Mouse (Mus musculus) gastrocnemius, postnatal 10 days (tissue): ENCODE results near the gene Gm10320. TPM values are rescaled to one million over a fixed set of nuclear protein-coding genes. Genes with fewer than 3 reads are reported as not detected.

Experiments used
- DNase-seq: peaks from one replicate; pipeline ENCODE4 v3.0.0; 2021; ENCODE audit warnings: mixed read lengths
- total RNA-seq, 2 experiments: library from RNA; stranded (reverse); gene quantifications; 2 replicates each; pipeline ENCODE4 v1.2.3; 2021

The Gm10320 gene
- total RNA-seq, 2 experiments from 2014 or later, result not detected

- no peak for DNase-seq
Observed at GRCm38 (mm10) chr13:98502813-98503341, 11.1 kb upstream of the Gm10320 start.

GRCm38 (mm10) chr13:98502236-98502812, 10.5 kb upstream of the Gm10320 start:
- DNase-seq, result no peak

- no peak for DNase-seq
Observed at GRCm38 (mm10) chr13:98501321-98501720, 9.5 kb upstream of the Gm10320 start.

- no peak for DNase-seq
Observed at GRCm38 (mm10) chr13:98500471-98501125, 8.8 kb upstream of the Gm10320 start.

DNA sequence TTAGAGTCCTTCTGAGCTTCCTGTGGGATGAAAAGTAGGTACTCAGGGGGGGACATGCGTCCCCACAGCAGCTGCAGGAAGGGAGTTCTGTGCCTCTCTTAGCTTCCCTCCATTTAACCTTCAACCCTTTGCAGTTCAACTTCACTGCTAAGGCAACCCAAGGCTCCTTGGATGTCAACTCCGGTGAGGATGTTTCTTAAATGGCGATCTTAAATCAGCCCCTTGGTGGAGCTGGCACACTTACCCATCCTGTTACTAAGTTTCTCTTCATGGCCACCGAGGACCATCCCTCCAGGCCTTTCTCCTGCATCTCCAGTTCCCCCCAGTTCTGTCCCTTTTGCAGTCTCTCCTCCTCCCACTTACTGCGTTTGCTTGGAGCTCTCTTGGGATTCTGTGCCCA, 6.8 kb upstream of the Gm10320 start:
- DNase-seq, result no peak

GRCm38 (mm10) chr13:98498080-98498479, 6.3 kb upstream of the Gm10320 start:
- DNase-seq, result no peak

DNA sequence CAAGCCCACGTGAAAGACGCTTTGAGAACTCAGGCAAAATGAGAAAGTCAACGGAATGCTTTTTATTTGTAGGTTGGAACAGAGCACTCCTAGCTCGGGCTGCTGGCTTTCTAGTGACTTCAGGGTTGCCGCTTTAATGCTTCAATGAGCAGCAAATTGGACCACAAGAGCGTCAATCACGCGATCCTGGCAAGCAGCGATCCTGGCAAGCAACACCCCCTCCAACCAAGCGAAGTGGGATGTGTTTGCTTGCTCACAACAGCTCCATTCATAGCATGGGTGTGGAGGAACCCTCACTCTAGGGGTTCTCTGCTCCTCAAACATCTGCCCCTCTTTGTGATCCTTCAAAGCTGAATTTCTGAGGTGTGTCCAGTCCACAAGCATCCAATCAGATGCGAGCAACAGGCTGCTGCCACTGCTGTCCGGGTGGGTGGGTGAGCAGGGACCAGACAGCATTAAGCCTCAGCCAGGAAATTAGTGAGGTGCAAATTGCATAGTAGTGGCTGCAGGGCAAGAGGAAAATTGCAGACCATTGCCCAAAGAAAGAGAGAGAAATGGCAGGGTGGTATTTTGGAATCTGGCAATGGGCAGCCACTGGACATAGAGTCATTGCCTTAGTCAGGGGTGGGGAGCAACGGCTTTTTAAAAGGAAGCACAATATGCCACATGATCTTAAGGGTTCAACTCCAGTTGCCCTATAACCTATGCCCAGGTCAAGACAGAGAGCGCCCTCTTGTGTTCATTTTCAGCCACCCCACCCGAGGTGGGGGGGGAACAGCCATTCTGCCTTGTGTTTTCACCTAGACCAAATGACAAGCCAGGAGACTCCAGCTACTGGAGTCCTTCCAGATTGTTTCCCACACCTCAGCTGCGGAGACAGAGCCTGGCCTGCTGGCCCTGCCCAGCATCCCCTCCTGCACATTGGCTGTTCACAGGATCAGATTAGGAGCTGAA, 5.4 kb upstream of the Gm10320 start:
- no peak for DNase-seq

- no peak for DNase-seq
Observed at GRCm38 (mm10) chr13:98494492-98495064, 2.8 kb upstream of the Gm10320 start.

DNA sequence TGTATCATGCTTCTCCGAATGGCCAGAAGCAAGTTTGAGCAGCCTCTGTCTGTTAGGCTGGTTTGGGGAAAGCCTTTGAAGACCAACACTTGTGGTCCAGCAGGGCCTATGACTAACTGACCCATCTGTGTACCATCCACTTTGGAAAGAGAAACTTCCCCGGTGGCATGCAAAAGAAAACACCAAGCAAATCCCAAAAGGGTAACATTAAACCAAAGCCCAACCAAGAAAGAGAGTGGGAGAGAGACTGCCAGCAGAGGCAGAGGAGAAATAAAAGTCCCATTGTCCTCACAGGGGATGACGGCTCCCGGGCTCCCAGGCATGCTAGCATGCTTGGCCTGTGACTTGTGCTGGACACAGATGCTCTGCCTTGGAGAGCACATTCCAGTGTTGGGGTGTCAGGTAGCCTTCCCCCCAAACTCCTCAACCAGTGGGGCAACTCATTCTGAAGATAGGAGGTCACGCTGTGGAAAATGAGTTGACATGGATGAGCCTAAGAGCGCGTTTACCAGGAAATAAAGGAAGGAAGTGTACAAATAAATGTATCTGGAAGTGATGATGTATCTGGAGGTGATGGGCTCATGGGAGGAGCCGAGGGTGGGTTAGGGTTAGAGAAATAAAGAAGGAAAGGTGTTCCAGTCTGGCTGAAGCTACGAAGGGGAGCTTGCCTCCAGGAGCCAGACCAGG, 911 bp upstream of the Gm10320 start:
- no peak for DNase-seq

DNA sequence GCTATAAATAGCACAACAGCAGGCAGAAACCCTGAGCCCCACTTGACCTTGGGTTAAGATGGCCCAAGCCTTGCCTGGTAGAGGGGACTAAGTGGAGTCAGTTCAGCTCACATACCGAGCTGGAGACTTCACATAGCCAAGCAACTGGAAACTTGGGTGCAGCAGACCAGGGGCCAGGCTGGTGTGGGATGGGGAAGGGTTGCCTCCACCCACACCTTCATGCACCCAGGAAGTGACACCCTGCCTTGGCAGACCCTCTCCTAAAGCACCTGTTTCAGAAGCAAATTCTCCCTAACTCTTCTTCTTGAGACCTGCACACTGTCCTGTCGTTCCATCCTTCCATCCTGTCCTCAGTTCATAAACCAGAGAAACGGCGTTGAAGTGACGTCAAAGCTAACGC, 5.1 kb downstream of the Gm10320 start:
- DNase-seq, result no peak

GRCm38 (mm10) chr13:98486161-98486560, 5.6 kb downstream of the Gm10320 start:
- no peak for DNase-seq

GRCm38 (mm10) chr13:98485440-98485839, 6.4 kb downstream of the Gm10320 start:
- DNase-seq, result no peak

- no peak for DNase-seq
Observed at GRCm38 (mm10) chr13:98477991-98478390, 13.8 kb downstream of the Gm10320 start.

GRCm38 (mm10) chr13:98476839-98477495, 14.8 kb downstream of the Gm10320 start:
- DNase-seq, result no peak

DNA sequence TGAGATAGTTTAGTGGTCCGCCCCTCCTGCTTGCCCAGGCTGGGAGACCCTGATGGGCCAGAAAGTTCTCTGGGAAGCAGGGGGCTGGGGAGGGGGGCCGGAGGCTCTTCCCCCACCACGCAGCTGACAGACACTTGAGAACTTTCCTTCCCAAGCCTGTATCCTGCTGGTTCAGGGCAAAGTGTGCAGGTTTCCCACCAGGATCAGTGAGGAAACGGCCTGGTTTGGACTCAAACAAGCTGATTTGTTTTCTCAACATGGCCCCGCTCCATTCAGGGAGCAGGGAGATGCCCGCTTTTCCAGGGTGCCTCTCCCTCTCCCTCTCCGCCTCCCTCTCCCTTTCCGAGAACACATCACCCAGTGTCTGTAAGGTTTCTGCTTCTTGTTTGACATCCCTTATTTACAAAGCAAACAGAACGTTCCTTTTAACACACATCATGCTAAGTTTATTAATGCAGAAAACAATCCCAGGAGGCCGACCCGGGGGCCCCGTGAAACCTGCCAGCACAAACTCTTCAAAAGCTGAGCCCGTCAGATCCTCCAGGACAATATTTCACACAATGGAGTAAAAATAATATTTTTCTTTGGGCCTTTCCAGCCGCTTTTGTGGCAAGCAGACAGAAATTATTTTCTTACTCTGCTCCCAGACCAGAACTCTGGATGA, 15.5 kb downstream of the Gm10320 start:
- no peak for DNase-seq

GRCm38 (mm10) chr13:98475681-98476080, 16.1 kb downstream of the Gm10320 start:
- no peak for DNase-seq

- DNase-seq, result no peak
Observed at GRCm38 (mm10) chr13:98473034-98473433, 18.8 kb downstream of the Gm10320 start.

- no peak for DNase-seq
Observed at GRCm38 (mm10) chr13:98471756-98472155, 20.0 kb downstream of the Gm10320 start.

GRCm38 (mm10) chr13:98470321-98470720, 21.5 kb downstream of the Gm10320 start:
- DNase-seq, result no peak

DNA sequence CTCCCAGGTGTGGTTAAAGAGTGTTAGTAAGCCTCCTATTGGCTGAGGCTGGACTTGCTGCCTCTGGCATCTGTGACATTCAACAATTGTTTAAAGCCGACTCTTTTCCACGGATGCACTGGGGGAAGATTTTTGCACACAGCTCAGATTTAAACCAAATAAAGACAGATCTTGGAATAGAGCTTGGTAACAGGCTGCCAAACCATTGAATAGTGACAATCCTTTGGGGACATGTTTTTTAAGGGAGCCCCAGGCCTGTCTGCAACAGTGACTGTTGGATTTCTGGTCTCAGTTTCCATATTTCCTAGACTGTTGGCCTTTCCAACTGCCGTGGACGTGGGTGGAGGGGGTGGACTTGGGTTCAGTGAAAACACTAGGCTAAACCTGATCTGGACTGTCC, 21.9 kb downstream of the Gm10320 start:
- no peak for DNase-seq

DNA sequence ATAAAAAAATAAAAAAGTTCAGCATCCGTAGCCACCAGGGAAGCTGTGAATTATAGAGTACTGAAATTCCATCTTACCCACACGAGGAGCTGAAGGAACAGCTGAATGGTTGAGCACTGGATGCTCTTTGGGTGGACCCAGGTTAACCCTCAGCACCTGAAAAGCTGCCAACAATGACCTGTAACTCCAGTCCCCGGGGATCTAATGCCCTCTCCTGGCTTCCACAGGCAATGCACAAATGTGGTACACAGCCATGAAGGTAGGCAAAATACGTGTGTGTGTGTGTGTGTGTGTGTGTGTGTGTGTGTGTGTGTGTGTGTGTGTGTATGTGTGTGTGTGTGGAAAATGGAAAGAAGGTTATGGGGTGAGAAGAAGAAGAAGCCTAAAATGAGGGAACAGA, 30.3 kb downstream of the Gm10320 start:
- no peak for DNase-seq
